Mouse (Mus musculus) right cerebral cortex, postnatal 25 days (tissue): ENCODE measurements at regions not wholly inside any gene's neighbourhood (a gene's known extent, or its start where the extent isn't known, plus 50 kb on each side); places are given as distances from the start of the nearest gene placed in this dataset.

Experiments
- DNase-seq: peaks from one replicate; pipeline ENCODE4 v3.0.0; 2022

GRCm38 (mm10) chr16:44674198-44674597 is 49.9 kb upstream of the Nepro start:
- DNase-seq: no peak

GRCm38 (mm10) chr16:44672422-44672819 is 51.7 kb upstream of the Nepro start:
- DNase-seq: no peak

DNA sequence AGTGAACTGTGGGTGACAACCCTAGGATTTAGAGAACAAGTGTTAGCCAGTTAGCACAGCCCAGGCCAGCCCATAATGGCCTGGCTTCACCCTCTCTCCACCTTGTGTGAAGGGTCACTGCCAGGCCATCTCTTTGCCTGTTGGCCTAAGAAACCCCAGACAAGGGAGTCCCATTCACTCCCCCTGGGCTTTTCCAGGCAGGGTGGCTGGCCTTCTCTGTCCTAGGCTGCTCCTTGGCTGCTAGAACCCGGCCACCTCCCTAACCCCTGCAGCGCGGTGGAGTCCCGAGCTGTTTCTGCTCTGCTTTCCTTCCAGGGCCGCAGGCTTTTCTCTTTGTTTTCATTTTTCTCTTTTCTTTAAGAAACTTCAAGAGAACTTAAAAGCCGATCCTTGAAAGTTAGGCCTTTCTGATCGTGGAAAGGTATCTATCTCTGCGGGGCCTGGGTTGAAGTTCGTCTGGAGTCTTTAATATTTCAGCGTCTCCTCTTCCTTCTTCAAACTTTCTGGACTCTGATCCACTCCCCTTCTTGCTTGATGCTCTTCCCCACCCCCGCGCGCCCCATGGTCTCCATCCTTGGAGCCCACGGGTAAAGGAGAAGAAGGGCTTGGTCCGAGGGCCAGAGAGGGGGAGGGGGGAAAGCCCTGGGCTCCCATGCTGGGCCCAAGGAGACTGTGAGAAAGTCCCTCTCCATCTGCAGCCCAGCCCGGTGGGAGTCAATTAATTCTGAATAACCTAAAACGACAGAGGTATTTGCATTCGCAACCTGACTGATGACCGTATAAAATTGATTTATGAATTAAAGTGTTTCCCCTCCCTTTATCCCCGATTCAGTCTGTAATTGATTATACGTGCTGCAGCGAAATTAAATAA is 52.3 kb upstream of the Nepro start:
- DNase-seq: no peak

GRCm38 (mm10) chr16:44668061-44668460 is 56.0 kb upstream of the Nepro start:
- DNase-seq: no peak

DNA sequence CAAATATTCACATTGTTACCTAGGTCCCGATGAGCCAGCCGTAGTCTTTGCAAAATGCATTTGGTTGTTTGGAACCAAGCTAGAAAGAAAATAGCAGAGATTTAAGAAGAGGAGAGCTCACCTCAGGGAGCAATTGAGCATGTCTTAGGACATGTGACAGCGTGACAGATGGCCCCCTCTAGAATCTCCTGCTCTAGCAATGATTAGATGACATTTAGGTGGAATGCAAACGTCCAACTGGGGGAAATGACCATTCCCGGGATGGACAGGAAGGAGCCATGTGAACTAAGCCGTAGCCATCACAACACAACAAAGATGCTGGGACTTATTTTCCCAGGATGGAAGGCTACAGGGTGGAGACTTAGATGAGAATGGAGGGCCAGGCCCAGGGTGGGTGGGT is 57.0 kb upstream of the Nepro start:
- DNase-seq: no peak

GRCm38 (mm10) chr16:44666431-44666997 is 57.6 kb upstream of the Nepro start:
- DNase-seq: no peak

DNA sequence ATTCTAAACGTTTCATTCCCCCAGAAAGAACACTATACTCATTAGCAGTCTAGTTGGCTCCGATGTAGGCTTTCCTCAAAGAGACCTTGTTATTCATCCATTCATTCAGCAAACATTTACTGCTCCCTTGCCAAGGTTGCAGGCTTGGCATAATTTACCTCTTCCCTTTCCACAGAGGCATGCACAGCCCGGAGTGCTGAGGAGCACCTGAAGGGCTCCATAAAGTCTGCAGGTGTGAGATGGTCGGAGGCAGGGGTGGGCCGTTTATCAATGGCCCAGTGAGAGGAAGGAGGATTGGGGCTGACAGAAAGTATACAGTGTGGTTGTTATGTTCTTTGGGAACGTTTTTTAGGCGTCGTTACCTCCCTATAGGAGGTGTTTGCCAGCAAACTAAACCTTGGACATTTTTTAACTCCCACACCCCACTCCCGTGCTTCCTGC is 58.6 kb upstream of the Nepro start:
- no peak for DNase-seq

DNA sequence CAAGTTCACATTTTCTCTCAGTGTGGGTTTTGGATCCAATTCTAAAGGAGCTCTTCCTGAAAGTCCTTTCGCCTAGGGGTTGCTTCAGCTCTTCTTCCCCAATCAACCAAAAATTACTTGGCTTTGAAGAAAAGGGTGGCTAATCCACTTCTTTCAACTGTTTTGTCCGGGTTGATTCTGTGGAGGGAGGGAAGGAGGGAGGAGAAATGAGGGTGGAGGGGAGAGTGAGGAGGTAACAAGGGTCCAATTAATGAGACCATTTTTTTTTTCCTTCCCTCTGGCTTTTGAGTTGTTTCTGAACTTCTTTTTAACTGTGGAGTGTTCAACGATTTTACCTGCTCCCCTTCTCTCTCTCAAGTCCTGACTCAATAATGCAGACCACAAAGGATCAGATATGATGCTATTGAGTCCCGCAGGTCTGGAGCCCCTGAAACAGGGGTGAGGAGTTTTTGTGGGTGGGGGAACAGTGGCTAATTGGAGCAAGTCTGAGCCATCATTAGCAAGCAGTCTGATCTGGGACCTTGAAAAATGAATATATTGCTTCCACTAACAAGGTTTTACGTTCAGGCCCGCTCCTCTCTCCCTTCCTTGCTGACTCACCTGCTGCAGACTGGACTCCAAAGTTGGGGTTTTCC is 61.0 kb upstream of the Nepro start:
- no peak for DNase-seq

GRCm38 (mm10) chr16:44660996-44661876 is 62.9 kb upstream of the Nepro start:
- DNase-seq: no peak

DNA sequence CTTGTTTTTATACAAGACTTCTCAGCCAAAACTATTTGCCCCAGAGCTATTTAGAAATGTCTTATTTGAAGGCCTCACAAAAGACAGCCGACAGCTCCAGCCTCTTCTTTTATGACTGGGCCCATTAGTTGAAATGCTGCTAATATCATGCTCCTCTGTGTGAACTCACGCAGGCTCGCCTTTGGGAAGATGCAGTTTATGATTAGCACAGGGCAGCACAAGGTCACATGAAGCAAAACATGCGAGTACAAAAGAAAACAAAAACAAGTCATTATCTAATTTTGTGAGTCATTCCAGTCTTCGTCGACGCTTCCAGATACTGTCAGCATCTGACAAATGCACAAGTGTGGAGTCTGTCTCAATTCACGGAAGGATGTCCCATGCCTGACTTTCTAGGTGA is 65.8 kb upstream of the Nepro start:
- no peak for DNase-seq

- DNase-seq: no peak
Observed at GRCm38 (mm10) chr16:44656181-44656580, 67.9 kb upstream of the Nepro start.

GRCm38 (mm10) chr16:44655306-44655705 is 68.8 kb upstream of the Nepro start:
- no peak for DNase-seq

GRCm38 (mm10) chr16:44648547-44649223 is 75.4 kb upstream of the Nepro start:
- no peak for DNase-seq

- no peak for DNase-seq
Observed at GRCm38 (mm10) chr16:44643992-44644391, 80.1 kb upstream of the Nepro start.

DNA sequence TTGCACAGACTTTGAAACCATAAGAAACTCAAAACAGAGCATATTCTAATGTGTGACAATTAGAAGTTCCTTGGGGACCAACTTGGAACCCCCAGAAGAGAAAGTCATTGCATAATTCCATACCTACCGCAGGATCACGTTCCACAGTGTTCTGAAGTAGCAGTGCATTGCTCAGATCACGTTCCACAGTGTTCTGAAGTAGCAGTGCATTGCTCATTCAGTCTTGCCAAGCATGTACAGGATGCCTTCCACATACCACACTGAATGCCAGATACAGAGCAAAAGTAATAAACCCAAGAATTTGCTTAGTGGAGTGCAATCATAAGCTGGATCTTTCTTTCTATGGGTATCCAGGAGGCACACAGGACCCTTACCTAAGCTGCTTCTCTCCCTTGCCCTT is 78.4 kb upstream of the Boc start:
- DNase-seq: no peak

DNA sequence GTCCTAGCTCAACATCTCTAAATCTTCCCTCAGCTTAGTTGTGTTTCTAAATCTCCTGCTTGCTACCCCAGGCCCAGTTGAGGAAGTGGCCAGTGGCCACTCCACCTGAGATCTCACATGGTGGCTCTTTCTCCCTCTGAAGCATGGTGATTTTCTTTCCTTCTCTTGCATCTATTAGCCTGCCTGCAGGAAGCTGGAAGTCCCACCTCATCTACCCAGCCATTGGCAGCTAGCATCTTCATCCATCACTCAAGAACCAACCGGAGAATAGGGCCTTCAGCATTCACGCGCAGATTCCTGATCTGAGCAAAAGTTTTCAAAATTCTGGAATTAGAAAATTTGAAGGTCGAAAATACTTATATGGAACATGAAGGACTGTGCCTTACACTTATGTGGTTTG is 75.8 kb upstream of the Boc start:
- no peak for DNase-seq

DNA sequence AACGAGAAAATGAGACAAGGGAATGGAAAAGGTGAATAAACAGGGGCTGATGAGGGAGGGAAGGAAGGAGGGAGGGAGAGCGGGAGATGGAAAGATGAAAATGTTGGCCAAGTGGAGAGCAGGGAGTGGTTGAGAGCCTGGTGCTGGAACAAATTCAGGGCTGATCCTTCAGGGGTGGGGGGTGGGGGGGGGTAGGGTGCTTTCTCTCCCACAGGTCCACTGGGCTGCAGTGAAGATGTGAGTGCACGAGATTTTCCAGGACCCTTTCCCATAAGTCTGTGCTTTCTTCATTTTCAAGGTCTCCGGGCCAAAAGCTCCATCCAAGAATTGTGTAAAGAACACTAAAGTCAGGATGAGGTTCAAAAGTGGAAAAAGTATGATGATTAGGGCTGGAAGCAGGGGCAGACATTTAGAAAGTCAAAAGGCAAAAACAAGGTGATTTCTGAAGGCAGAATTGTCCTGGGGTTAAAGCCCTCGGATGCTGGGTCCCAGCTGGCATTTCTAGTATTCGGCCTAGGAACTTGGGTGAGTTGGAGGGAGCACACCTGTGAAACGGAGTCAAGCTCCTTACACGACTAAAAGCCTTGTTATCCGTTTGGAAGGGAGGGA is 74.5 kb upstream of the Boc start:
- DNase-seq: no peak

DNA sequence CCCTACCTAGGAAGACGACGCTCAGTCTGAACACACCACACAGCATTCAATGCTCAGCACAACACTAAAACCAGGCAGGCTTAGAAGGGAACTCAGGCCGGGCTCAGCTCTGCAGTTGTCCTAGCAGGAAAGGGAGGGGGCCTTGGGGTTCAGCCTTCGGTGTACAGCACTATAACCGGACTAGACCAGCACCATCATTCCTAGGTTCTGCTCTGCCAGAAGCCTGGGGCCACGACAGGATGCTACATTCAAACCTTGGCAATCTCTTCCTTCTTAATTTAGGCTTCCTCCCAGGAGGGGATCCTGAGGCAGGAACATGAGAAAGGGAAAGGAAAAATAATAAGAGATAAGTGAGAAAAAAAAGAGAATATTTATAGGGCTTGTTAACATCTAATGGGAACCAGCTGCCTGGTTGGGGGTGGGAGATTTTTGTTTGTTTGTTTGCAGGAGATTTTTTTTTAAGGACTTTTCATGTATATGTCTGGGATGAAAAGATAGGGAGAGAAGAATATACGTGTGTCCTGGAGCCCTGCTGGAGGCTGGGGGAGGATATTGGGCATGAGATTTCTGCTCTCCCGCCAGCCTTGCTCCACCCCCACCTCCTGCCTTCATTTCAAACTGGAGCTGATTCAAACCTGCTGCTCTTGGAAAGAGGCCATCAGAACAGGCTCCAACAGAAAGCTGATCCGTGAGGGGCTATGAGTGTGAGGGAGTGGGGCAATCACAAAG is 73.8 kb upstream of the Boc start:
- peak; percentile 51 for DNase-seq

DNA sequence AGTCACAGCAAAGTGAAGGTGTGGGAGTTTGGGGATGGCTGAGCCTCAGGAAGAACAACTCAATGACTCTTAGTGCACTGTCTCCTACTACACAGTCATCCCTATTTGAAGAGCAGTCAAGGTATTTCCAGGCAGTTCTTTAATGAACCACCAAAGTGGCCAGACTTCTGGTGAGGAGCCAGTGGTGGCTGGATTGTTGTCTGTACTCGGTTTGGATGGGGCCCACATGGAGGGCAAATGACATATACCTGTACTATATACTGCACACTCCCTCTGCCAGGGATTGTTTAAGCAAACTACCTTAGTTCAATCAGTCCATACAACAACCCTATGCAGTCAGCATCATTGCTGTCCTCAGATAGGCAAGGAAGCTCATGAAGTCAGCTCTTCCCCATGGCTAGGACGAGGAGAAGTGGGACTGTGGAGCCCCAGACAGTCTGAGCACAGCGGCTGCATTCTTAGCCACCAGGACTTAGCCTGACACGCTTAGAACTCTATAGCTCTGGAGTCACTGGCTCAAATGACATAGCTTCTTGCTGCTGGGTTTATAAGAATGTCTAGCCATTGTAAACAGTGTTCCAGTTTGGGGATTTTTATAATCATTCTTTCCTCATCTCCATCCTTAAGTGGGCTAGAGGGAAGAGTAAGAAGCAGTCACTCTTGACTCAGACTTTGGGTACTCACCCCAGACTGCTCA is 72.8 kb upstream of the Boc start:
- no peak for DNase-seq

DNA sequence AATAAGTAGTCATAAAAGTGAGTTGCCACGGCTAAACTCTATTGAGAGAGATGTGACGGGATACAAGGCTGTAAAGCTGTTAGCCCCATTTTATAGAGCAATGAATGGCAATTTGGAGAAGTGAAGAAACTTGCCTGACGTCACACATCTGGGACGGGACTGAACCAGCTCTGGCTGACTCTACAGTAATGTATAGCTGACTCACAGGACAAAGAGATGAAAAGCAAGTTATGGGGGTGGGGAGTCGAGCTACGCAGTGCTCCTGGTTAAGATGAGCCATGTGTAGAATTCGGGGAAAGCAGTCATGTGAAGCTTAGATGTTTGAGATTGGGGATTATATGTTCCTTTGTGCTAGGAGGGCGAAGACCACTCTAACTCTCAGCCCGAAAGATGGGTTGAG is 72.2 kb upstream of the Boc start:
- no peak for DNase-seq

DNA sequence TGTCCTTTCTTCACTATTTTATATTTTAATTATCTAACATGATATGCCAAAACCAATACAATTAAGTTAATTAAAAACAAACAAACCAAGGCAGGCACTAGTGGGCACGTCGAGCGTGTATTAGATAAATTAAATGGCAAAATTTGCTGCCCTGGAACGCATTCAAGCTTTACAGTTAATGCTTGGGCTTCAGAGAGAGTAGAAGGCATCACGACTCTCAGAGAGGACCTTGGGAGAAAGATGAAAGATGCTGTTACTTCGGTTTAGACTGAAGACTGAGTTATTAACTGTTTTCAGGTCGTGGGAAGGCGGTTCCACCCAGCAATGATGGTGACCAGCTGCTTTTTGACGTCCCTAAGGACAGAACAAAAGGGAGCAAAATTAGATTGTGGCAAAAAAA is 71.7 kb upstream of the Boc start:
- no peak for DNase-seq
